Mouse (Mus musculus) heart, adult 8-10 months (tissue): ENCODE data around the gene Crtac1. TPM values are rescaled to one million over a fixed set of nuclear protein-coding genes. Genes with fewer than 3 reads are reported as not detected.

Experiments
- DNase-seq: peaks from one replicate; pipeline ENCODE4 v3.0.0; 2022; ENCODE audit warnings: low spot score
- microRNA-seq: library from miRNA; unstranded; fragments of <30 nt; microRNA quantifications from one replicate; pipeline ENCODE4 v1.2.0, GENCODE M21; 2022
- total RNA-seq, 4 experiments: library from RNA; stranded (reverse); gene quantifications; 2 replicates each; pipeline ENCODE4 v1.2.4; 2022

Gene Crtac1
- total RNA-seq, 4 experiments from 2014 or later, result 0.09 to 0.60 TPM; not detected in 2

DNA sequence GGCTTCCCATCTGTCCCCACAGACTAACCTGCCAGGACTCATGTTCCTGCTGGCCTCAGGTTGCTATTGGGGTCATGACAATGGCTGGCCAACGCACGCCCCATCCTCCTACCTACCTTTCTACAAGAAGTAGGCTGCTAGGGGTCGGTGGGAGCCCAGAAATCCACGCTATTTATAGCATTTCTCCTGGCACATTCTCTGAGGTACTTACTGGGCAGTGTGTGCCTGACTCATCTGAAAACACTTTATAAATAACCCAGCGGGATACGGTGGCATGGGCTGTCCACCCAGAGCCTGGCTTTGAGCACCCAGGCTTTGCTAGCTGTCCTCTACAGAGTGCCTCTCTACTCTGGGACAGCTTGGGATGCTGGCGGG, 193.3 kb downstream of the Crtac1 start:
- DNase-seq, result peak; percentile 47

DNA sequence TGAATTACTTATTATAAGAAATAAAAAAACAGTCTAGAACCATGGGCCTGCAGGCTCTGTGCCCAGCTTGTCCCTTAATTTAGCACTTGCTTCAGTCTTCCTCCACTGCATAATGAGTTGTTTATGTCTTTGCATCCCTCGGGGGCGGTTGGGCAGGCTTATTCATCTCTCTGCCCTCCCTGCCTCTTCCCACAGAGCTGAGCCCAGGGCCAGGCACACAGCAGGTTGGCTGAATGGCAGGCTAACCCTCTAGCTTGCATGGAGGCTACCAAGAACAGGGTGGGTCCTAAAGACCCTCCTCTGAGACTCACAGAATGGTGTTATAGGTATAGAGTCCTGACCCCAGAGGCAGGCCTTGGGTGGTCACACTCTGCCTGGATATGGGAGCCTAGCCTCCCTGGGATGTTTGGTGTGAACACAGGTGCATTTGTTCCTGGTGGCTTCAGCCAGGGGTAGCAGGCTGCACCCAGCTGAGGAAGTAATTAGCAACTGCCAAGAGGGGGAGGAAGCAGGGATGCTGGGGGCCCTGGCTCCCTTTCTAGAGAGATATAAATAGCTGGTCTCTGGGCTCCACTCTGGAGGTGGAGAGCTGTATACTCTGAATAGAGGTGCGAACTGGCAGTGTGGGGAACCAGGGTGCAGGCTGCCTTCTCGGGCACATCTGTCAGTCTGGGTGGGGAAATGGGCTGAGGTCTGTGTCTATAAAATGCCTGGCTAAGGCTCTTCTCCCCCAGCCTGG, 193.8 kb downstream of the Crtac1 start:
- peak; percentile 38 for DNase-seq

Small RNA genes lying within 50 kb of the gene (microRNA-seq; reads per million reads assigned to microRNA genes)
- gene Gm26339 (not detected), gene Mir3085 (not detected)

Other genes with a start within 250 kb of the Crtac1 start
- 10 to 100 TPM in 1 of 4 experiments, 1 to 10 TPM in 3; 5.6 to 11.1 (median 6.1) TPM for gene Sfrp5, start 229.5 kb downstream of the Crtac1 start, total RNA-seq
- gene Golga7b, start 184.2 kb downstream of the Crtac1 start, total RNA-seq, result 1 to 10 TPM in 1 of 4 experiments, under 1 TPM in 3; 0.46 to 1.0 (median 0.75) TPM
- gene R3hcc1l, start 87.0 kb upstream of the Crtac1 start, total RNA-seq, result 10 to 100 TPM; 24.6 to 29.5 (median 26.5) TPM
- gene Loxl4, start 181.0 kb upstream of the Crtac1 start, total RNA-seq, result 1 to 10 TPM in 1 of 4 experiments, under 1 TPM in 3; 0.60 to 1.1 (median 0.81) TPM